Mouse (Mus musculus): ENCODE measurements around the gene Larp4b.

Larp4b gene

GRCm38 (mm10) chr13:9178270-9178669, 84.6 kb downstream of the Larp4b start:
- CTCF ChIA-PET = no interaction called here

DNA sequence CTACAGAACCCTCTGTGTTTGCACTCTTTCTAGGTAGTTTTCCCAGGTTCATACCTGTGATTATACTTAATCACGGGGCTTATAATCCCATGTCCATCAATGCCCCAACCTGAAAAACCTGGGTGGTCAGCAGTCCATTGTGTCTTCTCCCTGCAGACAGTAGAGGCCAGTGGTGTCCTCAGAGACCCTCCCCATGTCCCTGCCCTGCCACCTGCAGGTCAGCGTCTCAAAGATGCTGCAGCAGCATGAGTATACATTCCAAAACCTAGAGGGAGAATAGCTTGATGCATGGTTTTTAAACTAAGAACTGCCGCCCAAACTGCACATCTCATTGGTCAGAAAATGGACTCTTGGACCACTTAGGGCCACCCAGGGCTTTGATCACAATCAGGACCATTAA, 85.0 kb downstream of the Larp4b start:
- CTCF ChIA-PET = no interaction called here

GRCm38 (mm10) chr13:9180221-9180620, 86.5 kb downstream of the Larp4b start:
- CTCF ChIA-PET = no interaction called here

DNA sequence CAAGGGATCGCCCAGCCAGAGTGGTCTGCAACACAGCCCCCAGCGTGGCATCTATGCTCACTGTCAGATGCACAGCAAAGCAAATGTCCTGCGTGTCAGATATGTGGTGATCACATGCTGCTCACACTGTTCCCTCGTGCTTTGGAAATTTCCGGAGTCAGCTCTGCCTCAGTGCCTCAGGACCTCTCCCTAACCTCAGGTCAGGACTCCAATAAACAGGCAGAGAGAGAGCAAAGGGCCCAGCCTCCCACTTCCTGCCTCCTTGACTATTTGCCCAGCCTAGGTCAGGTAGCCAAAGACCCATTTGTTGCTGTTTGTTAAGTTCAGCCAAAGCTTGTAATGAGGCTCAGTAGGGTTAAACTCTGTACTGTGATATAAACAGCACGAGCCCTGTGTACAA, 87.4 kb downstream of the Larp4b start:
- CTCF ChIA-PET = no interaction called here

- CTCF ChIA-PET = no interaction called here
Observed at GRCm38 (mm10) chr13:9181666-9182264, 88.1 kb downstream of the Larp4b start.

- CTCF ChIA-PET = interaction anchor here (0.6 to 0.8 kb wide), 2 partner anchors 282 to 305 kb away, joined by 4 to 5 read pairs; no protein-coding TSS in a partner anchor
Observed at GRCm38 (mm10) chr13:9184281-9184680, 90.6 kb downstream of the Larp4b start.

DNA sequence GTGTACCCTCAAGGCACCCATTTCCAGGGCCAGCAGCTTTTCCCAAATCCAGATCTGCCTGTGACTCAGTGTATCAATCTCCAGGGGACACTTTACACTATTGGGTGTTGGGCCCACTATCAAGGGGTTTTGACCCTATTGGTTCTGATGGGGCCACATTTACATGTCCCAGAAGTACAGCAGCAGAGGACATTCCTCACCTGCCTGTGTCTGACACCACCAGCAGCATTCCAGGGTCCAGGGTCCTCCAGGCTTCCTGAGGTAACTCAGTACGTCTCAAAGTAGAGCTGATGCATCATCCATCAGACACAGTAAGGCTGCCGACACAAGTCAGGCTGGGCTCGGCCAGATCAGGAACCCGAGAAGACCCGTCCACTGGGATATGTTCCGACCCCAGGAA, 91.0 kb downstream of the Larp4b start:
- CTCF ChIA-PET = interaction anchor here (0.6 kb wide), 1 partner anchor 304 kb away, joined by 5 read pairs; no protein-coding TSS in a partner anchor

DNA sequence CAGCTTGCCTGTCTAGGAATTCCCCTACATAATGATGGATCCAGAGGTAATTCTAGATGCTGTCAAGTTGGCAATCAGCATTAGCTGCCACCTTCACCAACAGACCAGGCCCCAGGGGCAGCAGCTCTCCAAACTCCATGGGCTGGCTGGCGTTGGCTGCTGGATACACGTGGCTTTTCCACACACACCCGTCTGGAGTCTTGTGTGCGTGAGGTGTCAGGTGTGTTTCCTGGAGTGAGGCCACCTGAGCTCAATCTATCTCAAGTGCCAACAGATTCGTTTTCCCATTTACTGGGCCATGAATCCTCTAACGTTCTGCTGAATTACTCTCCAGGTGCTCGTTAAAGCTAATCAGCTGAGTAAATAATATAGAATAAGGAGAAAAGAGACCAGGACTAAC, 93.5 kb downstream of the Larp4b start:
- CTCF ChIA-PET = no interaction called here

DNA sequence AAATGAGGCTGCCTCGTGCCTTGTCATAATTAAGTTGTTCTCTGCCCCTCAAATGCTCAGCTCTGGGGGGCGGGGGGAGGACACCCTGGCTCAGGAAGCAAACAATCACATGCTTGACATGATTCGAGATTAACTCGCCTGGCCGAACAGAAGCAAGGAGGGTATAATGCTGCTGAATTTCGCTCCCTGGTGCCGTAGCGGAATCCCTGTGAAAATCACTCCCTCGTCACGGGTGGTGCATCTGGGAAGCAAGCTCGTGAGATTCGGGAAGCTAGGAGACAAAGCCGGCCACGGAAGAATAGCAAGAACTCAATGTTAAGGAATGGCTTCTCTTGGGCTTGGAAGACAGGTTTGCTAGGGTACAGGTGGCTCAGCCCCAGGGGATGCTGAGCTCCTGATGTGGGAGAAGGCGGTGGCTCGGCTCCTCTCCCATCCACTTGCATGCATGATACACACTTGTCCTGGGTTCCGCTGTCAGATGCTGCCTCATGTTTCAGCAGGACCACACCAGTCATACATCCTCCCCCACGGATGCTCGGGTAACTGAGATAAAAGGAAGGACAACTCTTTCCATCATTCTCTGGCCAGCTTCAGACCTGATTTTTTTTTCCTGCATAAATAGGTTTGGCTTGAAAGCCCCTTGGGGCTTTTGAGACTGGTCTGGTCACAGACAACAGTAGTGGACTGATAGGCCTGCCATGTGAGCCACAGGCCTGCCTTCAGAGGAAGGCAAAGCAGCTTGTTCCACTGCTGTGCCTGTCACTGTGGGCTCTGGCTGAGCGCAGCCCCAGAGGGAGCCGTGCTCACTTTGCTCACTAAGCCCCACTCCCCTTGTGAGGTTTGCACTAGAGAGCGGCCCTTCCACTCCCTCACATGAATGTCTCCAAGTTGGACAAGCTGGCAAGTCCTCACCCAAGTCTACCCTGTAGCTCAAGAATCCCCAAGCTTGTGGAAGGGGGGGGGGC, 94.2 kb downstream of the Larp4b start:
- CTCF ChIA-PET = no interaction called here

DNA sequence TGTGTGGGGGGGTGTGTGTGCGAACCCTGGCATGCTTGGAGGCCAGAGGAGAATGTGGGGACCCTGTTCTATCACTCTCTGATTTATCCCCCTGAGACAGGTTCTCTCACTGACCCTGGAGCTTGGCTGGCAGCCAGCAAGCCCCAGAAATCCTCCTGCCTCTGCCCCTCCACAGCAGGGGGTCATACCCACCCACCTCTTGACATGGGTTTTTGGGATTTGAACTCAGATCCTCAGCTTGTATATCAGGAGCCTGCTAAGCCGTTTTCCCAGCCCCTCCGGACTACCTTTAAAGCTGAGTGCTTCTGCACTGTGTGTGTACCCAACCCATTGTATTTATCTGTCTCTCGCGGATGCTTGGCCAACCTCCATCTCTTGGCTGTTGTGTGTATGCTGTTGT, 95.8 kb downstream of the Larp4b start:
- CTCF ChIA-PET = no interaction called here

- CTCF ChIA-PET = no interaction called here
Observed at GRCm38 (mm10) chr13:9191172-9192140, 97.8 kb downstream of the Larp4b start.

GRCm38 (mm10) chr13:9192797-9193330, 99.2 kb downstream of the Larp4b start:
- CTCF ChIA-PET = interaction anchor here (0.5 kb wide), 1 partner anchor 69 kb away, joined by 3 read pairs; no protein-coding TSS in a partner anchor

DNA sequence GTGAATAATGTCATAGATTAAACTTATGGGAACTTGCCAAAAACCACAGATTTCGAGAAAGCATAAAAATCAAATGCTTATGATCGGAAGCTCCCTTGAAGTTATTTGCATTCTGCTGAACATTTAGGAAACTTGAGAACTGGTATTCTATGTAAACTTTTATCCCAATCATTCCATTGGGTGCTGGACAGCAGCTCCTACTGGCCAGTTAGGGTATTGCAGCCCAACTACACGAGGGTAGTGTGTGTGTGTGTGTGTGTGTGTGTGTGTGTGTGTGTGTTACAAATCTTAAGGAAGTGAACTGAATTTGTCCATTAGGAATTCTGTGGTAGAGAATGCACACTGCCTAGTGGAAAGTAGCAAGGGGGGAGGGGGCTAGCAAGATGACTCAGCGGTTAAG, 101.0 kb downstream of the Larp4b start:
- CTCF ChIA-PET = no interaction called here

GRCm38 (mm10) chr13:9195565-9195964, 101.9 kb downstream of the Larp4b start:
- CTCF ChIA-PET = no interaction called here

GRCm38 (mm10) chr13:9198106-9198505, 104.4 kb downstream of the Larp4b start:
- CTCF ChIA-PET = no interaction called here

- CTCF ChIA-PET = no interaction called here
Observed at GRCm38 (mm10) chr13:9198728-9199464, 105.2 kb downstream of the Larp4b start.

DNA sequence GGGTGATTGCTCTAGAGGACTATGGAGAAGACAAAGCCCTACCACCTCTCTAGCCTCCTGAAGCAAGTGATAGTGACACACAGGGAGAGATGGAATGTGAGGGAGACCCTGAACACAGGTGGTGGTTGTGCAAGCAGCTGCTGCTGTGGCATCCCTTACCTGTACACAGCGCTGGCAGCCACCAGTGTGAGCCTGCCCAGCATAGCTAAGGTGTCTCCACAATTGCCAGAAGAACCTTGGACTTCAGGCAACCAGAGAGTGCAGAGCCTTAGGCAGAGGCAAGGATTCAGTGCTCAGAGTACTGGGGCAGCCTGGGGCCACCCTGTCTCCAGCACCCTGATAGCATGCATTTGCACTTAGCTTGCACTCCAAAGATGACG, 105.8 kb downstream of the Larp4b start:
- CTCF ChIA-PET = no interaction called here

- CTCF ChIA-PET = no interaction called here
Observed at GRCm38 (mm10) chr13:9222761-9223405, 129.2 kb downstream of the Larp4b start.
